Mouse (Mus musculus): Measurements from ENCODE around the gene Hist2h2bb.
A peak's percentile ranks its signal among the peaks of the same experiment; 100 is the strongest.
"Not testable (repeated sequence)": the region's sequence is repeated elsewhere in the genome, so short reads cannot be mapped to it uniquely, and the experiment has no call there.

The Hist2h2bb gene

GRCm38 (mm10) chr3:96263558-96264403 lies 5.8 kb upstream of the Hist2h2bb start:
- DNase-seq (ENCODE audit: extremely low spot score, low spot score), result peak; percentile 68

GRCm38 (mm10) chr3:96264404-96264949 lies 5.1 kb upstream of the Hist2h2bb start:
- no peak for DNase-seq (ENCODE audit: extremely low spot score, low spot score)

- no peak for DNase-seq (ENCODE audit: extremely low spot score, low spot score)
These were observed 3.3 kb upstream of the Hist2h2bb start for GRCm38 (mm10) chr3:96266132-96266710.

- no peak for DNase-seq (ENCODE audit: extremely low spot score, low spot score)
These were observed 2.0 kb upstream of the Hist2h2bb start for GRCm38 (mm10) chr3:96267541-96267940.

GRCm38 (mm10) chr3:96268051-96268775 lies 1.3 kb upstream of the Hist2h2bb start, which contains the start of gene Hist2h3b:
Gene Hist2h3b (plus strand): TSS chr3:96268654.
- DNase-seq (ENCODE audit: extremely low spot score, low spot score), result peak; percentile 79

- peak; percentile 60 for DNase-seq (ENCODE audit: extremely low spot score, low spot score)
These were observed 675 bp upstream of the Hist2h2bb start for GRCm38 (mm10) chr3:96268776-96269378.

- DNase-seq (ENCODE audit: extremely low spot score, low spot score), result no peak
These were observed 4.3 kb downstream of the Hist2h2bb start for GRCm38 (mm10) chr3:96273591-96274465.

GRCm38 (mm10) chr3:96277428-96277799 lies 7.9 kb downstream of the Hist2h2bb start:
- no peak for DNase-seq (ENCODE audit: extremely low spot score, low spot score)

GRCm38 (mm10) chr3:96277800-96278624 lies 8.5 kb downstream of the Hist2h2bb start:
- peak; percentile 96 for DNase-seq (ENCODE audit: extremely low spot score, low spot score)

GRCm38 (mm10) chr3:96280660-96281059 lies 11.1 kb downstream of the Hist2h2bb start:
- no peak for DNase-seq (ENCODE audit: extremely low spot score, low spot score)

GRCm38 (mm10) chr3:96284457-96284856 lies 14.9 kb downstream of the Hist2h2bb start:
- no peak for DNase-seq (ENCODE audit: extremely low spot score, low spot score)

- not testable (repeated sequence) for DNase-seq (ENCODE audit: extremely low spot score, low spot score)
These were observed 17.8 kb downstream of the Hist2h2bb start for GRCm38 (mm10) chr3:96287334-96287733.

- DNase-seq (ENCODE audit: extremely low spot score, low spot score), result no peak
These were observed 19.6 kb downstream of the Hist2h2bb start for GRCm38 (mm10) chr3:96289201-96289600.

- not testable (repeated sequence) for DNase-seq (ENCODE audit: extremely low spot score, low spot score)
These were observed 21.2 kb downstream of the Hist2h2bb start for GRCm38 (mm10) chr3:96290727-96291126.

- no peak for DNase-seq (ENCODE audit: extremely low spot score, low spot score)
These were observed 23.1 kb downstream of the Hist2h2bb start for GRCm38 (mm10) chr3:96292641-96293040.

- DNase-seq (ENCODE audit: extremely low spot score, low spot score), result no peak
These were observed 23.8 kb downstream of the Hist2h2bb start for GRCm38 (mm10) chr3:96293368-96293767.

GRCm38 (mm10) chr3:96293787-96294186 lies 24.2 kb downstream of the Hist2h2bb start, which contains the start of gene Fcgr1:
Gene Fcgr1 (minus strand): TSS chr3:96293969.
- no peak for DNase-seq (ENCODE audit: extremely low spot score, low spot score)

- DNase-seq (ENCODE audit: extremely low spot score, low spot score), result no peak
These were observed 28.8 kb downstream of the Hist2h2bb start for GRCm38 (mm10) chr3:96298360-96298759.

- DNase-seq (ENCODE audit: extremely low spot score, low spot score), result no peak
These were observed 30.0 kb downstream of the Hist2h2bb start for GRCm38 (mm10) chr3:96299562-96299961.

All from neural tube, embryonic 10.5 days (tissue).